Mouse (Mus musculus): ENCODE data around the gene Nupr1l. TPM values are rescaled to one million over a fixed set of nuclear protein-coding genes. Genes with fewer than 3 reads are reported as not detected.

Gene Nupr1l
- 3.8 and 5.2 TPM in 2 replicates for polyA plus RNA-seq (2021; fragmentation: Nextera tagmentation)
- long read RNA-seq, experiment 1, partial matches to known transcripts: 0 of 1 reads
- long read RNA-seq, experiment 1, other reads (novel, unspliced or antisense): 0 of 1 reads
- long read RNA-seq, experiment 2: 0 reads

GRCm38 (mm10) chr5:129908242-129908965 is at the start of gene Nupr1l:
Nupr1l (plus strand) TSS chr5:129908540.

GRCm38 (mm10) chr5:129886911-129887636 is 21.3 kb upstream of the Nupr1l start, which contains the start of gene Chchd2:
Chchd2 (minus strand) TSS chr5:129887470.

GRCm38 (mm10) chr5:129895198-129896088 is 12.9 kb upstream of the Nupr1l start, which contains the start of gene Zbed5:
Zbed5 (plus strand) TSS chr5:129895723.

GRCm38 (mm10) chr5:129898449-129898848 is 9.9 kb upstream of the Nupr1l start, which contains the start of gene Phkg1:
Phkg1 (minus strand) TSS chr5:129898549.

GRCm38 (mm10) chr5:129941495-129942045 is 33.2 kb downstream of the Nupr1l start, which contains the start of gene Vkorc1l1:
Vkorc1l1 (plus strand) TSS chr5:129941970.

Other genes starting within 250 kb of the Nupr1l start
- 2.4 and 3.2 TPM in 2 replicates for gene Zfp11, start 238.4 kb upstream of the Nupr1l start, polyA plus RNA-seq (2021; fragmentation: Nextera tagmentation)
- gene Sept14, start 200.0 kb upstream of the Nupr1l start, polyA plus RNA-seq (2021; fragmentation: Nextera tagmentation): not detected in 2 replicates
- gene Mrps17, start 193.0 kb upstream of the Nupr1l start, polyA plus RNA-seq (2021; fragmentation: Nextera tagmentation): 204 and 231 TPM in 2 replicates
- 131 and 208 TPM in 2 replicates for gene Nipsnap2, start 183.5 kb upstream of the Nupr1l start, polyA plus RNA-seq (2021; fragmentation: Nextera tagmentation)
- 45.5 and 53.7 TPM in 2 replicates for gene Psph, start 121.1 kb upstream of the Nupr1l start, polyA plus RNA-seq (2021; fragmentation: Nextera tagmentation)
- gene Sumf2, start 61.6 kb upstream of the Nupr1l start, polyA plus RNA-seq (2021; fragmentation: Nextera tagmentation): 16.8 and 18.7 TPM in 2 replicates
- 1,881 and 1,919 TPM in 2 replicates for gene Chchd2, start 21.1 kb upstream of the Nupr1l start, polyA plus RNA-seq (2021; fragmentation: Nextera tagmentation)
- 7.2 and 7.8 TPM in 2 replicates for gene Zbed5, start 12.8 kb upstream of the Nupr1l start, polyA plus RNA-seq (2021; fragmentation: Nextera tagmentation)
- 7.8 and 12.4 TPM in 2 replicates for gene Phkg1, start 10.0 kb upstream of the Nupr1l start, polyA plus RNA-seq (2021; fragmentation: Nextera tagmentation)
- 8.3 and 8.5 TPM in 2 replicates for gene Vkorc1l1, start 33.4 kb downstream of the Nupr1l start, polyA plus RNA-seq (2021; fragmentation: Nextera tagmentation)
- gene Gusb, start 94.5 kb downstream of the Nupr1l start, polyA plus RNA-seq (2021; fragmentation: Nextera tagmentation): 16.6 and 24.2 TPM in 2 replicates
- gene Asl, start 120.7 kb downstream of the Nupr1l start, polyA plus RNA-seq (2021; fragmentation: Nextera tagmentation): 11.8 and 21.4 TPM in 2 replicates
- 39.5 and 49.4 TPM in 2 replicates for gene Crcp, start 120.8 kb downstream of the Nupr1l start, polyA plus RNA-seq (2021; fragmentation: Nextera tagmentation)
- gene Tpst1, start 164.8 kb downstream of the Nupr1l start, polyA plus RNA-seq (2021; fragmentation: Nextera tagmentation): 26.8 and 37.0 TPM in 2 replicates
- gene Kctd7, start 236.3 kb downstream of the Nupr1l start, polyA plus RNA-seq (2021; fragmentation: Nextera tagmentation): 10.8 and 11.1 TPM in 2 replicates